Mouse (Mus musculus): ENCODE measurements around the gene Runx3. TPM values are rescaled to one million over a fixed set of nuclear protein-coding genes. Genes with fewer than 3 reads are reported as not detected.
A peak's percentile ranks its signal among the peaks of the same experiment; 100 is the strongest.

Gene Runx3
- polyA plus RNA-seq (2016; fragmentation: Nextera tagmentation; extraction: Ambion mirVana) = 1.3 TPM in 2 replicates

DNA sequence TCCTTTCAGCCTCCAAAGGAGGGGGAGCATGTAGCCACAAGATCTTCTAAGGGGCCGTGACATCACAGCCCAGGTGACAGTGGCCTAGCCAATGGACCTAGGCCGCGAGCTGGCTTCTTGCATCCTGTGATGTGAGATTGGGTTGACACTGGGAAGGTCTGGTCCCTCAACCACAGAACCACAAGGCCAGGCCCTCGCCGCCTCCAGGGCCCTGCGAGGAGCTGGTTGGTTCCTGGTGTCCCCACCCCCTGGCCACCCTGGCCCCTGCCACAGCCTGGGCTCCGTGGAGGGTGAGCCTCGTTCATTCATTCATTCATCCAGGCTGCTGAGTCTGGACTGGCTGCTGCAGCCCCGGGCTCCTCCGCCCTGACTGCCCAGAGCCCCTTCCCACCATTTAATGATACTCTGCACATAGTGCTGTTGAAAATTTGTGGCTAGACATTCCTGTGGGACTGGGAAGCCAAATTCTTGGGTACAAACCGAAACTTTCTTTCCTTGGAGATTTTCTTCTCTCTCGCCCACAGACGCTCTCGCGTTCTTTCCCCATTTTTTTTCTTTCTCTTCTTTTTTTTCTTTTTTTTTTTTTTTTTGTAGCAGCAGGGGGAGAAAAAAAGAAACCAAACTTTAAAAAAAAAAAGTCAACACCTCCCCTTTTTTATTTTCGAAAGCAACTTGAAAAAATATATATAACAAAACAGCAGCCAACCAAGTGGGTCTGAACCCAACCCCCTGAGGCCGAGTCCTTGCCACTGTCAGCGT lies at the start of gene Runx3:
TSS of gene Runx3 (plus strand) at position 311 of the 759 bp plus-strand sequence.
- ATAC-seq (ENCODE audit: insufficient number of reproducible peaks, insufficient read depth, low FRiP score, low TSS enrichment) = 0 out of 2 replicates have a peak, but pooled peaks have one; percentile 23
- Histone ChIP-seq H3K4me2 (replicated peaks) (no peak within 1 kb of the TSS), H3K9me3 (no peaks in the 10 kb centered on the region), H3K36me3 (no peaks in the 10 kb centered on the region), H3K4me3 (no peak within 1 kb of the TSS), H3K27ac (peak within 1 kb of the TSS; percentile 69), H3K4me1 (peaks cover 18% of the 10 kb centered on the region; the same call in 1 of the 2 replicates), H3K27me3 (no peaks in the 10 kb centered on the region), H3K9ac (no peak within 1 kb of the TSS)
- WGBS = 74% methylated on average over 18 of the region's 18 CpGs

DNA sequence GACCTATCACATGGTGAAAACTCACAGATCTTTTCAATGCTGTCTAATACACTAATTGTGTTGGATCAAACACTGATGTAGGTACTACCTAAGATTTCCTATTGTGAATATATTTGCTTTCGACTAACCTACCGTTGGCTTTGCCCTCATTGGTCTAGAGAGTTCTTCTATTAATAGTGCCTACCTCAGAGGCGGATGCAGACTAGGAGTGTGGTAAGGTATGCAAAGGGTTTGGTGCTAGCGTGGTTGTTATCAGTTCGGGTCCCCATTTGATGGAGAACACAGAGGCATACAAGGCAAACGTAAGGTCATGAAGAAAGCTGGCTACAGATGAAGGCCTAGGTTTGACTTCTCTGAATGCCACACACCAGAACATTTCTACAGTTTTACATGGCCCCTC lies 47.8 kb upstream of the Runx3 start:
- no peak for ATAC-seq (ENCODE audit: insufficient number of reproducible peaks, insufficient read depth, low FRiP score, low TSS enrichment)
- Histone ChIP-seq H3K9me3 (no peaks in the 10 kb centered on the region), H3K36me3 (no peaks in the 10 kb centered on the region), H3K4me3 (no peak overlapping the region), H3K27ac (no peak overlapping the region), H3K4me2 (replicated peaks) (no peak overlapping the region), H3K9ac (no peak overlapping the region), H3K4me1 (no peaks in the 10 kb centered on the region), H3K27me3 (no peaks in the 10 kb centered on the region)
- 89% methylated on average over 6 of the region's 6 CpGs for WGBS

DNA sequence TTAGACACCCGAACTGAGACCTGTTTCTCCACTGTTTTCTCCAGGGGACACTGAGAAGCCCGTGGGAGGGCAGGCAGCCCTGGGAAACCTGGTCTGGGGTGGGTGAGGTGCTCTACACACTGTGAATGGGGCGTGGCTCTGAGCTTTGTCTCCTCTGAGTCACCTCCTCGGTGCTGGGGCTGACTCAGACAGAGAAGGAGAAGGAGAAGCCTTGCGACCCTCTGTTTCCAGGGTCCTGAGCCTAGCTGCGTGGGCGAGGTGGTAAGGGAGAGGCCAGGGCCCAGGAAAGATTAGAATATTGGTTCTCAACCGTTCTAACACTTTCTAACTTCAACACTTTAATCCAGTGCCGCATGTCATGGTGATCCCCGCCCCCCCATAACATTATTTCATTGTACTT lies 46.9 kb upstream of the Runx3 start:
- Histone ChIP-seq H3K4me1 (no peaks in the 10 kb centered on the region), H3K27ac (no peak overlapping the region), H3K4me2 (replicated peaks) (no peak overlapping the region), H3K27me3 (no peaks in the 10 kb centered on the region), H3K9me3 (no peaks in the 10 kb centered on the region), H3K9ac (no peak overlapping the region), H3K36me3 (no peaks in the 10 kb centered on the region), H3K4me3 (no peak overlapping the region)
- WGBS = 73% methylated on average over 10 of the region's 10 CpGs
- no peak for ATAC-seq (ENCODE audit: insufficient number of reproducible peaks, insufficient read depth, low FRiP score, low TSS enrichment)

DNA sequence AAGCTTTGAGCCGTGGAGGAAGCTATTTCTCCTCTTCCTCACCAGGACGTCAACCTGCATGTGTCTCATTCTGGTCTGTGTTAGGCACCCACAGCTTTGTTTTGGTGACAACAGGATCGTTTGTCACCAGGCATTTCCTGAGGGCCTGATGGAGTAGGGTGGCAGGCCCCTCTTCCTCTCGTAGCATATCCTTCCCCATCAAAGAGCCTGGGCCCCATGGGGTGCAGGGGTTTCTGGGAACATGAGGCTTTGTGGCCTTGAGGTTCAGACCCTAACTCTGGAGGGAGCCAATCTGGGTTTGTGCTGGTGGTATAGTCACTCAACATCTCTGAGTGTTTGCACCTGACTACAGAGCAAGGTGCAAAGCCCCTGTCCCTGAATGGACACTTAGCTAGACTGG lies 45.8 kb upstream of the Runx3 start:
- Histone ChIP-seq H3K9me3 (no peaks in the 10 kb centered on the region), H3K4me3 (no peak overlapping the region), H3K27ac (no peak overlapping the region), H3K4me2 (replicated peaks) (no peak overlapping the region), H3K9ac (no peak overlapping the region), H3K4me1 (peaks cover 2% of the 10 kb centered on the region; the same call in 1 of the 2 replicates), H3K27me3 (no peaks in the 10 kb centered on the region), H3K36me3 (no peaks in the 10 kb centered on the region)
- ATAC-seq (ENCODE audit: insufficient number of reproducible peaks, insufficient read depth, low FRiP score, low TSS enrichment) = no peak
- 54% methylated on average over 4 of the region's 4 CpGs for WGBS

DNA sequence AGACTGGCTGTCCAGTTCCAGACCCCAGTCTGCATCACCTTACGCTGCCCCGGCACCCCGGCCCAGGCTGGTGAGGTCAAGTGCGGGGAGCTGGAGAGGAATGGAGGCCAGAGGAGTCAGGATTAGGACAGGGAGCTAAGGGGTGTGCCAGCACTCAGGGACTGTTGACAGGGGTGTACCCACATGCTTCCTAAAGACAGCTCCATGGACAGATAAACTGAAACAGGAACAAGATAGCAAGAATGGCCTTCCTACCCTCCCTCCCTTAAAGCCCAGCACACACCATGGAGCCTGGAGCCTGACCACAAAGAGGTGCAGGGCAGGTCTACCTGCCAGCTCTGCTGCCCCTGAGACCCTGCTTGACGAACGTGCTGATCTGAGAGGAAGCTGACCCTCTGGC lies 45.1 kb upstream of the Runx3 start:
- Histone ChIP-seq H3K4me1 (peaks cover 9% of the 10 kb centered on the region), H3K9me3 (no peaks in the 10 kb centered on the region), H3K9ac (no peak overlapping the region), H3K36me3 (no peaks in the 10 kb centered on the region), H3K4me3 (no peak overlapping the region), H3K4me2 (replicated peaks) (no peak overlapping the region), H3K27ac (no peak overlapping the region), H3K27me3 (no peaks in the 10 kb centered on the region)
- 81% methylated on average over 6 of the region's 6 CpGs for WGBS
- ATAC-seq (ENCODE audit: insufficient number of reproducible peaks, insufficient read depth, low FRiP score, low TSS enrichment) = no peak

DNA sequence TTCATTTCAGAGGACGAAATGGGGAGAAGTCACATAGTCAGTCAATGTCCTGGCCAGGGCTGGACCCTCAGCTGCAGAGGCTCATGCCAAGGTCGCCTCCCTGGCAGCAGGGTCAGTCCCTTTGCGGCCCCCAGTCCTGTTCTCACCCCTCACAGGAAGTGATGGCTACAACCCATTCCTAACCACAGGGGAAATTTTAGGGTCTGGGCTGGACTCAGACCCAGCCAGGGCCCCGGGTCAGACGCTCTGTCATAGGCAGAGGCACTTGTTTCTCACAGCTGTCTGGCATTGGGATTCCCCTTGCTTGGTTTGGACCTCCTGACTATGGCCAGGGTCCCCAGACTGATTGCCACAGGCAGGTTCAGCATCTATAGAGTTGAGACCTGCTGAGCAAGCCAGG lies 43.8 kb upstream of the Runx3 start:
- Histone ChIP-seq H3K27ac (no peak overlapping the region), H3K9ac (no peak overlapping the region), H3K4me1 (peaks cover 13% of the 10 kb centered on the region), H3K4me3 (no peak overlapping the region), H3K4me2 (replicated peaks) (no peak overlapping the region), H3K36me3 (no peaks in the 10 kb centered on the region), H3K27me3 (no peaks in the 10 kb centered on the region), H3K9me3 (no peaks in the 10 kb centered on the region)
- 78% methylated on average over 5 of the region's 5 CpGs for WGBS
- no peak for ATAC-seq (ENCODE audit: insufficient number of reproducible peaks, insufficient read depth, low FRiP score, low TSS enrichment)

DNA sequence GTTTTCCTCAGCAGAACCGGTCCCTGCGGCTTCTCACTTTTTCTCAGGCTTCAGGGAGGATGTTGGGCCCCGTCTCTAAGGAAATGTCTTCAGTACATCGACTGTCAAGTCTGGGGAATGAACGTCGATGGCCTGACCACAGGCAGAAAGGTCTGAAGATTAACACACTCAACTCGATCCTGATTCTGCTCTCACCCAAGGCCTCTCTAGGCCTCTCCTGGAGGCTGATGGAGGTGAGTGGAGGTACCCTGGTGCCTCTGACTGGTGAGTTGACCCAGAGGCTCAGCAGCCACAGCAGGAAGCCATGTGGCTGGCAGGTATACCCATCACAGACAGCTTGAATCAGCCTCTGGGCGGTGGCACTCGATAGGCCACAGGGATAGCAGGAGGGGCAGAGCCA lies 43.3 kb upstream of the Runx3 start:
- Histone ChIP-seq H3K27ac (no peak overlapping the region), H3K4me1 (peaks cover 13% of the 10 kb centered on the region), H3K9ac (no peak overlapping the region), H3K4me3 (no peak overlapping the region), H3K9me3 (no peaks in the 10 kb centered on the region), H3K27me3 (no peaks in the 10 kb centered on the region), H3K36me3 (no peaks in the 10 kb centered on the region), H3K4me2 (replicated peaks) (no peak overlapping the region)
- WGBS = 78% methylated on average over 9 of the region's 9 CpGs
- ATAC-seq (ENCODE audit: insufficient number of reproducible peaks, insufficient read depth, low FRiP score, low TSS enrichment) = no peak

DNA sequence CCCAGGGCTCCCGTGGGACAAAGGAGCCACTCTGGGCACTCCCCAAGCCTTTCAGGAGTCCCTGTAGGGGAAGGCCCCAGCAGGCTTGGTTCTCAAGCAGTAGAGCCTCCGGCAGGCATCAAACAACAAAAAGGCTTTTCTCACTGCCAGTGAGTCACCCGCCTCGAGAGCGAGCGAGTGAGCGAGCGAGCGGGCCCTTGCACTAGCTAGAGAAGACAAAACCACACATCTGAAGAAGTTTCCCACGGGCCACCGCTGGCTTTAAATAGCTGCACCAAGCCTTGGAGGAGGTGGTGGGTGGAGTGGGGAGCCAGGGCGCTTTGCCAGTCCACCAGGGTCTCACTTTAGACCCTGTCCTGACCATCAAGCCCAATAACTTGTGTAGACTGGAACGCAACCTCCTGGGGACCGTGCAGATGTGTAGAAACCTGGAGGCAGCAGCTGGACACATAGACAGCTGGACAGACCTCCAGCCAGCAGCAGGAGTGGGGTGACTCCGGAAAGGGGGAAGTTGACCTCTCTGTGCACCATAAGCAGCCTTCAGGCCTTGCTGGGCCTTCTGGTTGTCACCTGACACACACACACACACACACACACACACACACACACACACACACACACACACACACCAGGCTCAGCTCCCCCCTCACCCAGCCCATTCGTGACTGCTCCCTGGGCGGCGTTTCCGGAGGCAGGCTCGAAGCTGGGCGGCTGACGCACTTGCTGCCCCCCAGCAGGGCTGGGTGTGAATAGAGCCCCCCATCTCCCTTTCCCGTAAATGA lies 40.4 kb upstream of the Runx3 start:
- H3K36me3 ChIP-seq = no peaks in the 10 kb centered on the region
- H3K9ac ChIP-seq = no peak overlapping the region
- 39% methylated on average over 23 of the region's 23 CpGs for WGBS
- no peak overlapping the region for H3K4me2 ChIP-seq (replicated peaks)
- no peaks in the 10 kb centered on the region for H3K9me3 ChIP-seq
- ATAC-seq (ENCODE audit: insufficient number of reproducible peaks, insufficient read depth, low FRiP score, low TSS enrichment) = no peak
- H3K4me3 ChIP-seq = no peak overlapping the region
- H3K4me1 ChIP-seq = peaks cover 27% of the 10 kb centered on the region
- no peaks in the 10 kb centered on the region for H3K27me3 ChIP-seq
- peak overlapping the region; percentile 26 for H3K27ac ChIP-seq

DNA sequence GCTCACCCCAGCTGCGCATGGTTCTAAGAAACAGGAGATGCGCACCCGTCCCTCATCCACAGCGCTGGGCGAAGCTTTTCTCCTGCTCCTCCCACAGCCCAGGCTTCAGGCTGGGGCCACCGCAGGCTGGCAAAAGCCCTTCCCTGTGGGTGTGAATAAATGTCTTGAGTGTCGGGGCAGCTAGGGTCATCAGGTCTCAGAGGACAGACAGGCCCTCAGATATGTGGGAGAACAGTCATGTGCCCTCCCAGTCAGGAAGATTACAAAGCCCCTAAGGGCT lies 39.9 kb upstream of the Runx3 start:
- Histone ChIP-seq H3K4me1 (peaks cover 27% of the 10 kb centered on the region), H3K9me3 (no peaks in the 10 kb centered on the region), H3K27ac (no peak overlapping the region), H3K9ac (no peak overlapping the region), H3K4me3 (no peak overlapping the region), H3K27me3 (no peaks in the 10 kb centered on the region), H3K36me3 (no peaks in the 10 kb centered on the region), H3K4me2 (replicated peaks) (no peak overlapping the region)
- ATAC-seq (ENCODE audit: insufficient number of reproducible peaks, insufficient read depth, low FRiP score, low TSS enrichment) = no peak
- 44% methylated on average over 7 of the region's 7 CpGs for WGBS

DNA sequence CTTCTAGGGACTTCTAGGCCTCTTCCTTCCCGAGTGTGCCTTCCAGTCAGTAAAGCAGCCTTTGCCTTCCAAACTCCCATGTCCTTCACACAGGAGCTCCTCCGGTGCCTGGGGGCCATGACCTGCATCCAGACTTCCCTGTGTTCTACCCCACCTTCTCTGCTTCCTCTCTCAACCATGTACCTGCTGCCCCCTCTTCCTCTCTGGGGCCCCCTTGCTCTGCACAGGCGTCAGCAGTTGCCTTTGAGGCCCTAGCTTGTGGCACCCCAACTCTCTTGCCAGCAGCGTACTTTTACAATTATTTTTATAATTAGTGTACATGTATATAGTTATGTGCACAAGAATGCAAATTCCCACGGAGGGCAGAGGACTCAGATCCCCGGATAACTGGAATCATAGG lies 37.4 kb upstream of the Runx3 start:
- Histone ChIP-seq H3K4me2 (replicated peaks) (no peak overlapping the region), H3K27me3 (no peaks in the 10 kb centered on the region), H3K27ac (0 out of 2 replicates have a peak overlapping the region, but pooled peaks have one; percentile 38), H3K36me3 (no peaks in the 10 kb centered on the region), H3K4me1 (peaks cover 27% of the 10 kb centered on the region), H3K4me3 (no peak overlapping the region), H3K9me3 (no peaks in the 10 kb centered on the region), H3K9ac (no peak overlapping the region)
- WGBS = 63% methylated on average over 6 of the region's 6 CpGs
- ATAC-seq (ENCODE audit: insufficient number of reproducible peaks, insufficient read depth, low FRiP score, low TSS enrichment) = no peak

DNA sequence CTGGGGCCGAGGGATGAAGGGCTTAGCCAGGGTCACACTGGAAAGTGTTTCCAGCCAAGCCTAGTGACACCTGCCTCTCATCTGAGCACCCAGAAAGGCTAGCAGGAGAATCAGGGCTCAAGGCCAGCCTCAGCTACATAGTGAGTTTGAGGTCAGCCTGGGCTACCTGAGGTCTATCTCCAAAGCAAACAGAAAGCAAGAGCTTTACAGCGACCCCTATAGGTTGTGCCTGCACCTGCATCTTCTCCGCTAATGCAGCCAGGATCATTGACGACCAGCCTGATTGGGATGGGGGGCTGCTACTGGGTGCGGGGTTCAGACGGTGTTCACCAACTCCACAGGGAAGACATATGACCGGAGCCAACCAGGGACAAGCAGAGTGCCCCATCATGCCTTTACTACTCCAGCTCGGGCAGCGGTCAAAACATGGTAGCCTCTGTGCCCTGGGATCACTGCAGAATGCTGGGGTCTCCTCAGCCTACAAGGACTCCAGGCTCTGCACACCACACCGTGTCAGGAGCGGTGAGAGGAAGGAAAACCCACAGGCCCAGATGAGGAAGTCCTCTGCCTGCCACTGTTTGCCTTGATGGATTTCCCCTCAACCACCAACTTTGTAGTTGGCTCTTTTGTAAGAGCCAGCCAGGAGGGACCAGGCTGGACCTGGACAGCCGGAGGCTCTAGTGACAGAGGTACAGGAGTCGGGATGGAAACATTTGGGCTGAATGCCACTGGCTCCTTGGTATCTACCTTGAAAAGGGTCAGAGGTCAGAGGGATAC lies 35.2 kb upstream of the Runx3 start:
- Histone ChIP-seq H3K4me3 (no peak overlapping the region), H3K4me1 (peaks cover 28% of the 10 kb centered on the region), H3K27me3 (no peaks in the 10 kb centered on the region), H3K9me3 (no peaks in the 10 kb centered on the region), H3K27ac (no peak overlapping the region), H3K4me2 (replicated peaks) (no peak overlapping the region), H3K36me3 (no peaks in the 10 kb centered on the region), H3K9ac (no peak overlapping the region)
- WGBS = 72% methylated on average over 13 of the region's 13 CpGs
- ATAC-seq (ENCODE audit: insufficient number of reproducible peaks, insufficient read depth, low FRiP score, low TSS enrichment) = no peak
